29 mouse cellular contexts compared by ENCODE assay signal in the genomic region with DNA sequence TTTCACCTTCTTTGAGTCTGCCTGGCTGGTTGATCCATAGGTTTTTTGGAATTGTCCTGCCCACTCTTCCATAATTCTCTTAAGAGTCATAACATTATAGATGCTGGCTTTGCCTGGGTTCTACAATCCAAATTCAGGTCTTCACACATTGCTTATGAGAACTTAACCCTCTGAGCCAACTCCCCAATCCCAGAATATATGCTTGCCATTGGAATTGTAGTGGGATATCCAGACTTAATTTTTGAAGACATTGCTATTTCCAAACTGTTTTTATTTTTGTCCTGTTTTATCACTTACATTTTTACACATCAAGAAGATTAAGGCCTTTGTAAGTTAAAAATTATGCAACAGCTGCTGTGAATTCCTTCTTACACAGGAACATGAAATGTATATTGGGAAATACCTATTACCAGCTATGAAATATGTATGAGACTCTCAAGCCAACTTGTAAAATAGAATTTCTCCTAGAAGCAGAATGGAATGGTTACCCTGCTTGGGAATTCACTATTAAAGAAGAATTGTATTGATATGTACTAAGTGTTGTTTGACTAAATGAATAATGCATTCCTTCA.
"Had no signal": no experiment of that assay in that cellular context is flagged by ENCODE, and none has a peak within 500 bp of the region (broad histone marks: within the 10 kb centered on the region; RNA-seq: fewer than 3 reads in every experiment).

No protein-coding gene starts in this region.

- H3K36me3 ChIP-seq: embryonic facial prominence, embryonic 10.5 days; embryonic facial prominence, embryonic 12.5 days; embryonic facial prominence, embryonic 13.5 days; embryonic facial prominence, embryonic 15.5 days; forebrain, embryonic 10.5 days; forebrain, embryonic 12.5 days; forebrain, embryonic 15.5 days had no signal

- H3K4me3 ChIP-seq: embryonic facial prominence, embryonic 10.5 days; embryonic facial prominence, embryonic 12.5 days; embryonic facial prominence, embryonic 13.5 days; embryonic facial prominence, embryonic 15.5 days; erythroblast, embryonic 14.5 days; forebrain, embryonic 10.5 days; forebrain, embryonic 12.5 days; forebrain, embryonic 13.5 days; forebrain, embryonic 15.5 days; gastrocnemius, adult 2 months; heart, adult 2 months had no signal

- H3K4me1 ChIP-seq: embryonic facial prominence, embryonic 10.5 days; embryonic facial prominence, embryonic 12.5 days; embryonic facial prominence, embryonic 13.5 days; embryonic facial prominence, embryonic 15.5 days; forebrain, embryonic 10.5 days; forebrain, embryonic 12.5 days; forebrain, embryonic 13.5 days; forebrain, embryonic 15.5 days had no signal

- H3K27me3 ChIP-seq: embryonic facial prominence, embryonic 12.5 days; embryonic facial prominence, embryonic 13.5 days; embryonic facial prominence, embryonic 15.5 days; forebrain, embryonic 12.5 days; forebrain, embryonic 13.5 days; forebrain, embryonic 15.5 days had no signal

- DNase-seq: cerebellum, adult 2 months; cerebellum, adult 8-10 months; cerebellum, adult 9-10 months; cerebellum, adult 9-11 months; cerebellum, postnatal 10 days; cerebellum, postnatal 14 days; cerebellum, postnatal 25 days; cerebellum, postnatal 36 days; embryo, embryonic 11 days; forebrain, postnatal 0 days; gastrocnemius, adult 2 months; gastrocnemius, postnatal 10 days; gastrocnemius, postnatal 14 days; gastrocnemius, postnatal 25 days; gastrocnemius, postnatal 36 days; heart, adult 11 months; heart, adult 18-20 months; heart, adult 2 months had no signal

- ATAC-seq: forebrain, embryonic 13.5 days; forebrain, embryonic 14.5 days; forebrain, embryonic 15.5 days; forebrain, embryonic 16.5 days; forebrain, postnatal 0 days had no signal

- H3K9me3 ChIP-seq: embryonic facial prominence, embryonic 10.5 days; embryonic facial prominence, embryonic 12.5 days; embryonic facial prominence, embryonic 13.5 days; embryonic facial prominence, embryonic 15.5 days; forebrain, embryonic 10.5 days; forebrain, embryonic 12.5 days; forebrain, embryonic 13.5 days; forebrain, embryonic 15.5 days had no signal

- H3K27ac ChIP-seq: embryonic facial prominence, embryonic 10.5 days; embryonic facial prominence, embryonic 12.5 days; embryonic facial prominence, embryonic 13.5 days; embryonic facial prominence, embryonic 15.5 days; forebrain, embryonic 10.5 days; forebrain, embryonic 12.5 days; forebrain, embryonic 13.5 days; forebrain, embryonic 15.5 days; gastrocnemius, adult 2 months; heart, adult 2 months had no signal

- H3K9ac ChIP-seq: embryonic facial prominence, embryonic 12.5 days; embryonic facial prominence, embryonic 13.5 days; embryonic facial prominence, embryonic 15.5 days; forebrain, embryonic 12.5 days; forebrain, embryonic 13.5 days; forebrain, embryonic 15.5 days; forebrain, postnatal 0 days had no signal

- H3K4me2 ChIP-seq: embryonic facial prominence, embryonic 12.5 days; embryonic facial prominence, embryonic 13.5 days; embryonic facial prominence, embryonic 15.5 days; forebrain, embryonic 12.5 days; forebrain, embryonic 13.5 days; forebrain, embryonic 15.5 days had no signal
